Mouse (Mus musculus) heart, postnatal 0 days (tissue): ENCODE measurements around the gene Cabp1. TPM values are rescaled to one million over a fixed set of nuclear protein-coding genes. Genes with fewer than 3 reads are reported as not detected.

Experiments used
- ATAC-seq: fragments of 200-750 bp; cut with Nextera tagmentation; 2 replicates; pipeline ENCODE4 v1.8.0; 2017; ENCODE audit warnings: low read depth, moderate number of reproducible peaks, moderate library complexity; ENCODE audit not compliant: insufficient read depth
- DNase-seq: peaks from one replicate; pipeline ENCODE4 v3.0.0-alpha.2; 2016; ENCODE audit warnings: low spot score
- H3K27ac ChIP-seq: fragments of 300-500 bp; sonication (generic); 2 replicates; pipeline ENCODE4 v1.5.1; 2014; ENCODE audit warnings: low read depth, mild to moderate bottlenecking
- H3K27me3 ChIP-seq: fragments of 300-500 bp; sonication (generic); 2 replicates; pipeline ENCODE4 v1.6.1; 2014; ENCODE audit warnings: low read length, mixed read lengths; ENCODE audit not compliant: control insufficient read depth, insufficient read depth
- H3K36me3 ChIP-seq: fragments of 300-500 bp; sonication (generic); replicated peaks from 2 replicates; pipeline ENCODE4 v1.6.1; 2014; ENCODE audit warnings: low read length, mixed read lengths; ENCODE audit not compliant: control insufficient read depth, insufficient read depth
- H3K4me1 ChIP-seq: fragments of 300-500 bp; sonication (generic); 2 replicates; pipeline ENCODE4 v1.6.1; 2014; ENCODE audit warnings: antibody characterized with exemption; ENCODE audit not compliant: control insufficient read depth, insufficient read depth
- H3K4me2 ChIP-seq: fragments of 300-500 bp; sonication (generic); 2 replicates; pipeline ENCODE4 v1.6.1; 2014; ENCODE audit warnings: low read depth, mild to moderate bottlenecking, low read length, moderate library complexity
- H3K4me3 ChIP-seq: fragments of 300-500 bp; sonication (generic); 2 replicates; pipeline ENCODE4 v1.5.1; 2014; ENCODE audit warnings: low read depth, low read length
- H3K9ac ChIP-seq: fragments of 300-500 bp; sonication (generic); replicated peaks from 2 replicates; pipeline ENCODE4 v1.6.1; 2014; ENCODE audit warnings: low read depth, low read length, mixed read lengths
- H3K9me3 ChIP-seq: fragments of 300-500 bp; sonication (generic); replicated peaks from 2 replicates; pipeline ENCODE4 v1.6.1; 2016; ENCODE audit warnings: low read length; ENCODE audit not compliant: control insufficient read depth
- CTCF ChIP-seq: IDR thresholded peaks from 2 replicates; pipeline ENCODE4 v1.5.1; 2016; ENCODE audit warnings: antibody characterized with exemption, control low read depth, low read depth
- EP300 ChIP-seq: IDR thresholded peaks from 2 replicates; pipeline ENCODE4 v1.6.1; 2016; ENCODE audit warnings: antibody characterized with exemption, low read depth
- WGBS: fragments of 180-500 bp; shearing (Covaris S2); extraction: QIAGEN DNeasy Blood & Tissue Kit; methylation state at CpG from one replicate; pipeline ENCODE4 v1.1.7; 2014; 5-methylcytosine and 5-hydroxymethylcytosine counted together
- polyA plus RNA-seq: library from polyadenylated mRNA; unstranded; fragments of >200 nt; fragmentation: Nextera tagmentation; extraction: Ambion mirVana; gene quantifications from 2 replicates; pipeline ENCODE4 v1.2.1, GENCODE M21; 2015
- total RNA-seq: library from RNA; depleted of rRNA; stranded (reverse); fragments of >200 nt; gene quantifications from 2 replicates; pipeline ENCODE4 v1.2.3, GENCODE M21; 2014; ENCODE audit warnings: low replicate concordance; rRNA removed

Gene Cabp1
- 0.39 and 4.1 TPM in 2 replicates for total RNA-seq
- 0.78 and 0.96 TPM in 2 replicates for polyA plus RNA-seq

- H3K9ac ChIP-seq: 0 out of 2 replicates have a peak within 1 kb of the TSS, but pooled peaks have one; percentile 4
- WGBS: under 1% methylated on average over 100 of the region's 116 CpGs
- H3K4me3 ChIP-seq: peak within 1 kb of the TSS; percentile 60
- ATAC-seq (peak; percentile 16; the same call in 1 of the 2 replicates), DNase-seq (no peak)
- H3K36me3 ChIP-seq: no peaks in the 10 kb centered on the region
- peaks cover 10% of the 10 kb centered on the region for H3K4me1 ChIP-seq
- H3K4me2 ChIP-seq: peak within 1 kb of the TSS; percentile 94
- H3K9me3 ChIP-seq: no peaks in the 10 kb centered on the region
- TF ChIP-seq EP300 (no peak), CTCF (peak; percentile 23)
- H3K27me3 ChIP-seq: peaks cover 65% of the 10 kb centered on the region
- no peak within 1 kb of the TSS for H3K27ac ChIP-seq
These were observed at the start of gene Cabp1 for GRCm38 (mm10) chr5:115193669-115194625. Gene Cabp1, minus strand, starts transcription at chr5:115194381.

- Histone ChIP-seq H3K36me3 (peaks cover 54% of the 10 kb centered on the region), H3K9ac (no peak overlapping the region), H3K27ac (no peak overlapping the region), H3K4me3 (no peak overlapping the region), H3K4me2 (no peak overlapping the region), H3K4me1 (0 out of 2 replicates have a peak, but pooled peaks cover 6% of the 10 kb centered on the region), H3K9me3 (no peaks in the 10 kb centered on the region), H3K27me3 (no peaks in the 10 kb centered on the region)
- no peak for ATAC-seq
- DNase-seq: no peak
- no peak for TF ChIP-seq CTCF
- no peak for TF ChIP-seq EP300
- WGBS: 78% methylated on average over 11 of the region's 11 CpGs
These were observed 46.0 kb upstream of the Cabp1 start for GRCm38 (mm10) chr5:115240191-115240590.

- Histone ChIP-seq H3K4me2 (peak overlapping the region; percentile 97), H3K36me3 (peaks cover 40% of the 10 kb centered on the region), H3K9me3 (no peaks in the 10 kb centered on the region), H3K9ac (peak overlapping the region; percentile 63), H3K4me1 (0 out of 2 replicates have a peak, but pooled peaks cover 6% of the 10 kb centered on the region), H3K4me3 (peak overlapping the region; percentile 79), H3K27me3 (no peaks in the 10 kb centered on the region), H3K27ac (no peak overlapping the region)
- DNase-seq (no peak), ATAC-seq (no peak)
- 16% methylated on average over 11 of the region's 11 CpGs for WGBS
- TF ChIP-seq CTCF (no peak), EP300 (no peak)
These were observed 44.6 kb upstream of the Cabp1 start for GRCm38 (mm10) chr5:115238729-115239195.

GRCm38 (mm10) chr5:115237803-115238728 is 43.9 kb upstream of the Cabp1 start:
- under 1% methylated on average over 88 of the region's 88 CpGs for WGBS
- ATAC-seq (peak; percentile 83), DNase-seq (peak; percentile 91)
- Histone ChIP-seq H3K4me3 (peak overlapping the region; percentile 79), H3K4me1 (0 out of 2 replicates have a peak, but pooled peaks cover 6% of the 10 kb centered on the region), H3K9ac (peak overlapping the region; percentile 63), H3K9me3 (no peaks in the 10 kb centered on the region), H3K27ac (peak overlapping the region; percentile 77), H3K4me2 (peak overlapping the region; percentile 97), H3K36me3 (peaks cover 33% of the 10 kb centered on the region), H3K27me3 (no peaks in the 10 kb centered on the region)
- TF ChIP-seq EP300: no peak
- no peak for TF ChIP-seq CTCF
